Comparison of ENCODE assay signal across 16 mouse cellular contexts in genomic region chr3:24225418-24225817, GRCm38 (mm10).
"Had no signal": no experiment of that assay in that cellular context is flagged by ENCODE, and none has a peak within 500 bp of the region (broad histone marks: within the 10 kb centered on the region; RNA-seq: fewer than 3 reads in every experiment).

No protein-coding gene starts in this region.

- H3K4me3 ChIP-seq: neural tube, embryonic 13.5 days; neural tube, embryonic 15.5 days; stomach, embryonic 15.5 days had no signal

- H3K27me3 ChIP-seq: neural tube, embryonic 13.5 days; neural tube, embryonic 15.5 days; stomach, embryonic 15.5 days had no signal

- H3K36me3 ChIP-seq: neural tube, embryonic 13.5 days; neural tube, embryonic 15.5 days; stomach, embryonic 15.5 days had no signal

- DNase-seq: retina, postnatal 1 day; right cerebral cortex, adult 18-20 months; right cerebral cortex, postnatal 14 days; right cerebral cortex, postnatal 25 days; right cerebral cortex, postnatal 4 days; spleen, adult 18-20 months; thymus, adult 18-20 months; thymus, adult 2 months; thymus, postnatal 14 days; thymus, postnatal 25 days; thymus, postnatal 36 days; thymus, postnatal 4 days had no signal

- H3K4me1 ChIP-seq: neural tube, embryonic 13.5 days; neural tube, embryonic 15.5 days; stomach, embryonic 15.5 days had no signal

- H3K9me3 ChIP-seq: neural tube, embryonic 13.5 days; neural tube, embryonic 15.5 days; stomach, embryonic 15.5 days had no signal

- H3K27ac ChIP-seq: neural tube, embryonic 13.5 days; neural tube, embryonic 15.5 days; stomach, embryonic 15.5 days; stomach, postnatal 0 days had no signal

- H3K9ac ChIP-seq: neural tube, embryonic 13.5 days; neural tube, embryonic 15.5 days; stomach, embryonic 15.5 days had no signal
